Mouse (Mus musculus) embryonic facial prominence, embryonic 13.5 days (tissue): ENCODE results near the gene Ccpg1os. TPM values are rescaled to one million over a fixed set of nuclear protein-coding genes. Genes with fewer than 3 reads are reported as not detected.
A peak's percentile ranks its signal among the peaks of the same experiment; 100 is the strongest.

Experiments
- ATAC-seq: fragments of 200-750 bp; cut with Nextera tagmentation; 2 replicates; pipeline ENCODE4 v1.8.0; 2017; ENCODE audit warnings: low read depth; ENCODE audit not compliant: insufficient number of reproducible peaks, insufficient read depth, low FRiP score, low TSS enrichment
- H3K27ac ChIP-seq: fragments of 300-500 bp; sonication (generic); 2 replicates; pipeline ENCODE4 v1.5.1; 2015; ENCODE audit warnings: moderate library complexity, mild to moderate bottlenecking, inconsistent platforms
- H3K27me3 ChIP-seq: fragments of 300-500 bp; sonication (generic); 2 replicates; pipeline ENCODE4 v1.6.1; 2015; ENCODE audit warnings: mild to moderate bottlenecking, inconsistent platforms
- H3K36me3 ChIP-seq: fragments of 300-500 bp; sonication (generic); 2 replicates; pipeline ENCODE4 v1.6.1; 2015; ENCODE audit warnings: mild to moderate bottlenecking, inconsistent platforms
- H3K4me1 ChIP-seq: fragments of 300-500 bp; sonication (generic); 2 replicates; pipeline ENCODE4 v1.6.1; 2015; ENCODE audit warnings: inconsistent platforms
- H3K4me2 ChIP-seq: fragments of 300-500 bp; sonication (generic); 2 replicates; pipeline ENCODE4 v1.6.1; 2015; ENCODE audit warnings: moderate library complexity, mild to moderate bottlenecking, inconsistent platforms
- H3K4me3 ChIP-seq: fragments of 300-500 bp; sonication (generic); 2 replicates; pipeline ENCODE4 v1.5.1; 2015; ENCODE audit warnings: mild to moderate bottlenecking, inconsistent platforms
- H3K9ac ChIP-seq: fragments of 300-500 bp; sonication (generic); 2 replicates; pipeline ENCODE4 v1.6.1; 2015; ENCODE audit warnings: mild to moderate bottlenecking, inconsistent platforms
- H3K9me3 ChIP-seq: fragments of 300-500 bp; sonication (generic); 2 replicates; pipeline ENCODE4 v1.6.1; 2016; ENCODE audit warnings: inconsistent platforms
- WGBS: fragments of 180-500 bp; shearing (Covaris S2); methylation state at CpG from one replicate; pipeline ENCODE4 v1.1.7; 2015; ENCODE audit warnings: mixed read lengths; 5-methylcytosine and 5-hydroxymethylcytosine counted together
- polyA plus RNA-seq: library from polyadenylated mRNA; unstranded; fragments of >200 nt; fragmentation: Nextera tagmentation; extraction: Ambion mirVana; gene quantifications from 2 replicates; pipeline ENCODE4 v1.2.1, GENCODE M21; 2015

Gene Ccpg1os
- polyA plus RNA-seq, 1 experiment from 2014 or later: 13.3 TPM

DNA sequence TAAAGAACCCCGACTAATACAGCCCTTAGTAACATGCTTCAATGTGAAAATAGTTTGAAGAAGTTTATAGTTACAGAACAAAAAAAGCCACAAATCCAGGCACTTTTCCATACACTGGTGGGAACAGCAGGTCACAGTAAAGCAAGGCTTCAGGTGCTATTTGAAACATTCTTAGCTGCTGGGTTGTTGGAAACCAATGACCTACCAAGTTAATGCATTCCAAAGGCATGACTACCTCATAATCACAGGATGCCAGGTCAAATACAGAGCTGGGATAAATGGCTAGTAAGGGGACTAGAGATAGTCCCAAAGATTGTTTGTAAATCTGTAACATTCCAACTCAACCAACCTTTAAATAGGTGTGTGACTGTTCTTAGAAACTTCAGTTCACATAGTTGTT lies 9.9 kb downstream of the Ccpg1os start:
- 92% methylated on average over 1 of the region's 1 CpGs for WGBS
- no peak for ATAC-seq
- Histone ChIP-seq H3K9me3 (no peaks in the 10 kb centered on the region), H3K4me1 (no peaks in the 10 kb centered on the region), H3K4me2 (no peak overlapping the region), H3K27me3 (no peaks in the 10 kb centered on the region), H3K27ac (no peak overlapping the region), H3K9ac (no peak overlapping the region), H3K4me3 (no peak overlapping the region), H3K36me3 (no peaks in the 10 kb centered on the region)

DNA sequence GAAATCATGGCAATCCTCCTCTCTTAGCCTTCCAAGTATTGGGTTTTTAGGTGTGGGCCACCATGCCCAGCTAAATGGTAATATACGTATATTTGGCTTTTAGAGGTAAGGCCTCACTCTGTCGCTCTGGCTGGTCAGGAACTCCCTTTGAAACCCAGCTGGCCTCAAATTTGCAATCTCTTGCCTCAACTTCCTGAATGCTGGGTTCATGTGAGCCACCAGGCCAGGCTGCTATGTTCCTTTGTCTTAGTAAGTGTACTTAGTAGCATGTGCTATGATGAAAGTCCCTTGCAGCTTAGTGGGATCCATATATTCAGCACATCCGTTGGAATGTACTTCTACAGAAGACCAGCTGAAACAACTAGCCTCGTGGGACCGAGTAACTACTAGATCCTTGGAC lies 10.4 kb downstream of the Ccpg1os start:
- WGBS: 82% methylated on average over 5 of the region's 5 CpGs
- Histone ChIP-seq H3K9ac (no peak overlapping the region), H3K9me3 (no peaks in the 10 kb centered on the region), H3K4me1 (no peaks in the 10 kb centered on the region), H3K27me3 (no peaks in the 10 kb centered on the region), H3K4me2 (no peak overlapping the region), H3K4me3 (no peak overlapping the region), H3K27ac (no peak overlapping the region), H3K36me3 (no peaks in the 10 kb centered on the region)
- no peak for ATAC-seq

DNA sequence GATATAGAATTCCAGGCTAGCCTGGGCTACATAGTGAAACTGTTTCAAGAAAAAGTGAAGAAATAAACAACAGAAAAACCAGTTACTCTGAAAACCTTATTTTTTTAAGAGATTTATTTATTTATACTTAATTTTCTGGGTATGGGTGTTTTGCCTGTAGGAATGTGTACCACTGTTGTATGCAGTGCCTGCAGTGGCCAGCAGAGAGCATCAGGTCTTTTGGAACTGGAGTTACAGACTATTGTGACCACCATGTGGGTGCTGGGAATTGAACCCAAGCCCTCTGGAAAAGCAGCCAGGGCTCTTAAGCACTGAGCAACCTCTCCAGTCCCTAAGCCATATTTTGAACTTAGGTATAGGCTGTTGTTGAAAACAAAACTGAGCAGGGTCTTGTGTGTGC lies 12.2 kb downstream of the Ccpg1os start:
- Histone ChIP-seq H3K9ac (no peak overlapping the region), H3K4me2 (no peak overlapping the region), H3K4me3 (no peak overlapping the region), H3K27me3 (no peaks in the 10 kb centered on the region), H3K9me3 (no peaks in the 10 kb centered on the region), H3K36me3 (no peaks in the 10 kb centered on the region), H3K4me1 (no peaks in the 10 kb centered on the region), H3K27ac (no peak overlapping the region)
- no peak for ATAC-seq

DNA sequence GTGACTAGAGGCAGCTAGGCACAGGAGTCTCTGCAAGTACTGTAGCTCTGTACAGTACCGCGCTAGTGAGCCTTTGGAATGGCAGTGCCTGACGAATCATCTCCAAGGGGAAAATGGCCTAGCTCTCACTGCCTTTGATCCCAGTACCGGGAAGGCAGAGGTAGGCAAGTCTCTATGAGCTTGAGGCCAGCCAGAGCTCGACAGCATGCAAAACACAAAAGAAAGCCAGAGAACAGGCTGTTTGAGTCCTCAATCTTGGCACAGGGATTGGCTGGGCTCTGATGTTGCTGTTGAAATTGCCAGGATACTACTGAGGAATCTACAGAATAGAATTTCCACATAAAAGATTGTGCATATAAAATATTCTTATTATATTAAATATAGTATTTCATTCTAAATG lies 12.7 kb downstream of the Ccpg1os start:
- H3K9me3 ChIP-seq: no peaks in the 10 kb centered on the region
- no peak for ATAC-seq
- H3K4me2 ChIP-seq: no peak overlapping the region
- H3K4me3 ChIP-seq: no peak overlapping the region
- no peak overlapping the region for H3K27ac ChIP-seq
- H3K4me1 ChIP-seq: no peaks in the 10 kb centered on the region
- WGBS: 87% methylated on average over 5 of the region's 5 CpGs
- no peaks in the 10 kb centered on the region for H3K36me3 ChIP-seq
- no peaks in the 10 kb centered on the region for H3K27me3 ChIP-seq
- H3K9ac ChIP-seq: no peak overlapping the region

DNA sequence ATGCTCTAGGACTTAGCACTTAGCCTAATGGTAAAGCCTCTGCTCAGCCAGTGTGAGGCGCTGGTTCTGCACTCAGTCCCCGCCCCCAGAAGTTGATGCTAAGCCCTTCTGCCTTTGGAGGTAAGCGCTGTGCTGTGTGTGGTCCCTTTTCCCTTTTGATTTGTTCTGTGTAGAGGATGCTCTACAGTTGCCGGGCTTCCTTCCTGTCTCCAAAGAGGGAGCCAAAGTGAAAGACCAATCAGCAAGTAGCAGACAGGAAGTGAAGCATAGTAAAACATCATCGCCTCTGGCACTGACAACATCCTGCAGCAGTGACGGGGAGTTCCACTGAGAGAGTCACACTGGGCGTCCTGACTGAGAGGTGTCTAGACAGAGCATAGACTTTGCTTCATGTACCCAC lies 15.3 kb downstream of the Ccpg1os start:
- H3K27ac ChIP-seq: no peak overlapping the region
- H3K36me3 ChIP-seq: no peaks in the 10 kb centered on the region
- no peaks in the 10 kb centered on the region for H3K9me3 ChIP-seq
- H3K4me1 ChIP-seq: no peaks in the 10 kb centered on the region
- H3K4me3 ChIP-seq: no peak overlapping the region
- no peak overlapping the region for H3K9ac ChIP-seq
- WGBS: 62% methylated on average over 7 of the region's 7 CpGs
- H3K4me2 ChIP-seq: no peak overlapping the region
- no peaks in the 10 kb centered on the region for H3K27me3 ChIP-seq
- ATAC-seq: no peak

DNA sequence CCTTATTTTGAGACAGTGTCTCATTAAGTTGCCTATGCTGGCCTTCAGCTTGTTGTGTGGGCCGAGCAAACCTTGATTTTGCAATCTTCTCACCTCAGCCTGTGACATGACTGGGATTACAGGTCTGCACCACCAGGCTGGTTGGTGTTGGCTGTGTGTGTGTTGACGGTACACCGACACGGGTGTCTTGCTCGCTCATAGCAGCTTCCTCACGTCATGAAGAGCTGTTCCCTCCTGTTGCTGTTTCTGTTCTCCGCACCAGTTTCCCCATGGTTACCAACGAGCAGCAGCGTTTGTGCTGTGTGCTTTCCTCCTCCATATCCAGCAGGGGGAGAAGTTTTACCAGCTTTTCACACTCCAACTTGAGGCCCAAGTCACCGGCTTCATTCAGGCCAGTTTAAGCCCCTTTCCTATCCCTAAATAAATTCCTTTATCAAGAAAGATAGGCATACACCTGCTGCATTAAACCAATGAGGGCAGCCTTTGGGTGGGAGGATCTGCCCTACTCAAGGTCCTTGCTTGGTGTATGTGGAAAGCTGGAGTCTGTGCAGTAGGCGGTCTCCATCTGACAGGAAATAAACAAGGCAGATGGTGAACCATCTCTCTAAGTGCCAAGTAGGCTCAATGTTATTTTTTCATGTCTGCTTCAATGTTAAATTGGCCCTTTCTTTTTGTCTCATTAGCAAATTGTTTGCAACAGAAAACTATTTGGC lies 16.7 kb downstream of the Ccpg1os start:
- Histone ChIP-seq H3K36me3 (no peaks in the 10 kb centered on the region), H3K9me3 (no peaks in the 10 kb centered on the region), H3K4me3 (no peak overlapping the region), H3K4me1 (no peaks in the 10 kb centered on the region), H3K9ac (no peak overlapping the region), H3K27me3 (no peaks in the 10 kb centered on the region), H3K4me2 (no peak overlapping the region), H3K27ac (no peak overlapping the region)
- ATAC-seq: no peak
- 32% methylated on average over 11 of the region's 11 CpGs for WGBS

DNA sequence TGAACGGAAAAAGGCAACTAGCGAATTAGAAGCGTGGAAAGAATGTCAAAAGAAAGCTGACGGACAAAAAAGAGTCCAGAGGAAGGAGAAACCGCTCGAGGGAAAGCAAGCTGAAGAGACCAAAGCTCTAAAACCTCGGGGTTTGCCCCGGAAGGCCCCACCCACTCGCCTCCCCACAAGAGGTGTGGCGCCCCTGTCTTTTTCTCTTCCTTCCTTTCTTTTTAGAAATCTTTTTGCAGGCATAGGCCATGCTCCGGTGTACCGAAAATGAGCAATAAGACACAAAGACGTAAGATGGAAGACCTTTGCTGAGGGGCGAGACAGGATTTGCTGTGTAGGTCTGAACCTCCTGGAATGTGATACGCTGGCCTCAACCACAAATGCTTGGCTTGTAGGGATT lies 23.2 kb downstream of the Ccpg1os start:
- Histone ChIP-seq H3K4me2 (no peak overlapping the region), H3K27me3 (no peaks in the 10 kb centered on the region), H3K9ac (no peak overlapping the region), H3K27ac (0 out of 2 replicates have a peak overlapping the region, but pooled peaks have one; percentile 9), H3K36me3 (no peaks in the 10 kb centered on the region), H3K4me1 (peaks cover 8% of the 10 kb centered on the region; the same call in 1 of the 2 replicates), H3K9me3 (no peaks in the 10 kb centered on the region), H3K4me3 (no peak overlapping the region)
- no peak for ATAC-seq
- WGBS: 71% methylated on average over 15 of the region's 15 CpGs

DNA sequence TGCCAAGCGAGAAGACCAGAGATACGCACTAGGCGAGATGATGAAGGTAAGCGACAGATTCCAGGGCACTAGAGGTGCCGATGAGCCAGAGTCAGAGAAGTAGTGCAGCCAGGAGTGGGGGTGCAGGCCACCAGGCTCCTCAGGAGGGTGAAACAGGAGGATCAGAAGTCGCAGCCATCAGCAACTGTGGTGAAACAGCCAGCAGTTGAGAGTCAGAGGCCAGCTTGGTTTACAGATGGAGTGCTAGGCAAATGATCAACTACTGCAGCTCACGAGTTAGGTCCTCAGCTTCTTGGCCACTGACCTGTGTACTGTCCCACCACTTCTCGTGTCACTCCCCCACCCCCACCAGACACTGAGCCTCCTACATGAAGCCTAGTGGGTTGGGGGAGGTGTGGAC lies 23.8 kb downstream of the Ccpg1os start:
- Histone ChIP-seq H3K4me3 (no peak overlapping the region), H3K36me3 (no peaks in the 10 kb centered on the region), H3K4me2 (no peak overlapping the region), H3K9me3 (no peaks in the 10 kb centered on the region), H3K27me3 (no peaks in the 10 kb centered on the region), H3K4me1 (peaks cover 8% of the 10 kb centered on the region; the same call in 1 of the 2 replicates), H3K9ac (no peak overlapping the region), H3K27ac (no peak overlapping the region)
- ATAC-seq: no peak
- 77% methylated on average over 8 of the region's 8 CpGs for WGBS

DNA sequence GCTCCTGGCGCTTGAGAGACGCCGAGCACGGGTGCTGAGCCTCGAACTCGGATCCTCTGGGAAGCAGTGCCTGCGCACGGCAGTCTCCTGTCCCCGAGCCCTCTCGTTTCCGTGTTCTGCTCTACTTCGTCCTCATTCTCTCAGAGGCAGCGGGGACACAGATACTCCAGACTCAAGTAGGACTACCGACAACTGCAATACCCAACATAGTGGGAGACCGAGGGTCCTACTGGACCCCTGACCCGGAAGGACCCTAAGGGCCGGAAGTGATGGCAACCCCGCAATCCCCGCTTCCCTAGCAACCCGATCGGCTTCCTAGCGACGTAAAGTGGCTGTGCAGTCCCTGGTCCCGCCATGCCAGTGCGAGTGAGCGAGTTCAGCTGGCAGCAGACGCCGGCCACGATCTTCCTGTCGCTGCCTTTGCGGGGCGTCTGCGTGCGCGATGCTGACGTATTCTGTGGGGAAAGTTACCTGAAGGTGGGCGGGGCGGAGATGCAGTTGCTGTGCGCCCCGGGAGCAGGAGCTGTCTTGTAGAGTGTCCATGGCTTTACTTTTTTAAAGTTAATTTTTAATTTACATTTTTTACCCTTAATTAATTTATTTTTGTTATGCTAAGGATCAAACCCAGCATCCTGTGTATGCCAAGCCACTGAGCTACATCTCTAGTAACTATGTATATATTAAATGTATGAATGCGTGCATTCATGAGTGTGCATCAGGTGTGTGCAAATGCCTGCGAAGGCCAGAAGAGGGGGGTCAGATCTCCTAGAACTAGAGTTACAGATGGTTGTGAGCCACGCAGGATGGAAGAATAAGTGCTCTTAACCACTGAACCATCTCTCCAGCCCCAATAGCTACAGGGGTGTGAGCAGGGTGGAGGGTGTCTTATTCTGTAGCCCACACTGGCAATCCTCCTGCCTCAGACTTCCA lies 26.4 kb downstream of the Ccpg1os start, which contains the start of the genes Dyx1c1 and Gm44503:
Dyx1c1 (plus strand) TSS at position 265 of the 930 bp plus-strand sequence.
Gm44503 (plus strand) TSS at position 332 of the 930 bp plus-strand sequence.
- no peaks in the 10 kb centered on the region for H3K36me3 ChIP-seq
- H3K4me3 ChIP-seq: peak within 1 kb of the TSS; percentile 64
- ATAC-seq: peak; percentile 68; the same call in 1 of the 2 replicates
- H3K9ac ChIP-seq: peak within 1 kb of the TSS; percentile 68
- H3K4me2 ChIP-seq: peak within 1 kb of the TSS; percentile 77
- H3K27me3 ChIP-seq: no peaks in the 10 kb centered on the region
- H3K4me1 ChIP-seq: peaks cover 8% of the 10 kb centered on the region; the same call in 1 of the 2 replicates
- WGBS: 2% methylated on average over 43 of the region's 43 CpGs
- peak within 1 kb of the TSS; percentile 75 for H3K27ac ChIP-seq
- no peaks in the 10 kb centered on the region for H3K9me3 ChIP-seq

DNA sequence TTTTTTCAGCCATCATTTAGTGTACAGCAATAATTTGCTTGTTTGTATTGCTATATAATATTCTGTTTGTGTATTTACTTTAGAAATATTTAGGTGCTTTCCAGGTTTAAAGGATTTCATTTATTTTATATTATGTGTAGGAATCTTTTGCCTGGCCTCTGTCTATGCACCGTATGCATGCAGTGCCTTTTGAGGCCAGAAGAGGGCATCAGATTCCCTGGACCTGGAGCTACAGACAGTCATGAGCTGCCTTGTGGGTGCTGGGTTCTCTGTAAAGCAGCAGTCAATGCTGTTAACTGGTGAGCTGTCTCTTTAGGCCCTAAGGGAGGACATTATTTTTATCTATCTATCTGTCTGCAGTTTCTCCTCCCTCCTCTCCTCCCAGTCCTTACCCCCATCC lies 29.6 kb downstream of the Ccpg1os start:
- no peaks in the 10 kb centered on the region for H3K36me3 ChIP-seq
- peaks cover 11% of the 10 kb centered on the region; the same call in 1 of the 2 replicates for H3K4me1 ChIP-seq
- no peak overlapping the region for H3K27ac ChIP-seq
- no peak for ATAC-seq
- no peak overlapping the region for H3K4me2 ChIP-seq
- no peaks in the 10 kb centered on the region for H3K9me3 ChIP-seq
- no peak overlapping the region for H3K9ac ChIP-seq
- no peaks in the 10 kb centered on the region for H3K27me3 ChIP-seq
- no peak overlapping the region for H3K4me3 ChIP-seq
- WGBS: 11% methylated on average over 1 of the region's 1 CpGs

DNA sequence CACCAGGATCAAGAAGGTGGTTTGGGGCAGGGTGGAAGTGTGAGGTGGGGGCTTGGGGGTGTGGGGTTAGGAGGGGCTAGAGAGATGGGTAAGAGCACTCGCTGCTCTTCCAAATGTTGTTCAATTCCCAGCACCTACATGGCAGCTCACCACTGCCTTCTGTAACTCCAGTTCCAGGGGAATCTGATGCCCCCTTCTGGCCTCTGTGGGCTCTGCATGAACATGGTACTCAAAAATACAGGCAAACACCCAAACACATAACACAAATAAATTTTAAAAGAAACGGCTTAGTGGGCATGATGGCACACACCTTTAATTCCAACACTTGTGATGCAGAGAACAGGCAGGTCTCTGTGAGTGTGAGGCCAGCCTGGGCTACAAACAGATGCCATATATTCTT lies 30.4 kb downstream of the Ccpg1os start:
- Histone ChIP-seq H3K27ac (no peak overlapping the region), H3K9me3 (no peaks in the 10 kb centered on the region), H3K27me3 (no peaks in the 10 kb centered on the region), H3K4me3 (no peak overlapping the region), H3K4me1 (peaks cover 11% of the 10 kb centered on the region; the same call in 1 of the 2 replicates), H3K36me3 (no peaks in the 10 kb centered on the region), H3K9ac (no peak overlapping the region), H3K4me2 (no peak overlapping the region)
- 43% methylated on average over 2 of the region's 2 CpGs for WGBS
- ATAC-seq: no peak
